Mouse (Mus musculus) monocyte, adult 2 months (primary cell): ENCODE measurements around the gene Hoxd13.

ENCODE experiments used
- DNase-seq, 2 experiments: peaks; one replicate each; pipeline ENCODE4 v3.0.0; 2022; ENCODE audit warnings: low spot score in 2 of 2, low read depth in 1 of 2

Hoxd13 gene

DNA sequence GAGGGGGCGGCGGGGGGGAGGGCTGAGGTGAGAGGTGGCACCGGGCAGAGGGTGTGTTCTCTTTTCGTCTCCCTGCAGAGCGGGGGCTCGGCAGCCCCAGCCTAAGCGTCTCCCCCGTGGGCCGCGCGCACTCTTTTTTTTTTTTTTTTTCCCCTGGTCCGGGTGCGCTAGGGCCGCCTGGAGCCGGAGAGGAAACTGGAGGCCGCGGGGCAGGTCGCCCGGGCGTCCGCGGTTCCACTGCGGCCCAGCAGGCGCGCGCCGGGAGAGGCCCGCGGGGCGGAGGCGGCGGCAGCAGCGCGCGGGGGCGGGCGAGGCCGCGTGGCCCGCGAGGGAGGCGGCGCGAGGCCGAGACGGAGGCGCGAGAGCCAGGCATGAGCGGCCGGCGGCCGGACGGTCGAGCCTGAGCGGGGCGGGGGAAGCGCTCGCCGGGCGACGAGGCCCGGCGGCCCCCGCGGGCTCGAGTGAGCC lies 36.9 kb downstream of the Hoxd13 start:
- no peak for DNase-seq

DNA sequence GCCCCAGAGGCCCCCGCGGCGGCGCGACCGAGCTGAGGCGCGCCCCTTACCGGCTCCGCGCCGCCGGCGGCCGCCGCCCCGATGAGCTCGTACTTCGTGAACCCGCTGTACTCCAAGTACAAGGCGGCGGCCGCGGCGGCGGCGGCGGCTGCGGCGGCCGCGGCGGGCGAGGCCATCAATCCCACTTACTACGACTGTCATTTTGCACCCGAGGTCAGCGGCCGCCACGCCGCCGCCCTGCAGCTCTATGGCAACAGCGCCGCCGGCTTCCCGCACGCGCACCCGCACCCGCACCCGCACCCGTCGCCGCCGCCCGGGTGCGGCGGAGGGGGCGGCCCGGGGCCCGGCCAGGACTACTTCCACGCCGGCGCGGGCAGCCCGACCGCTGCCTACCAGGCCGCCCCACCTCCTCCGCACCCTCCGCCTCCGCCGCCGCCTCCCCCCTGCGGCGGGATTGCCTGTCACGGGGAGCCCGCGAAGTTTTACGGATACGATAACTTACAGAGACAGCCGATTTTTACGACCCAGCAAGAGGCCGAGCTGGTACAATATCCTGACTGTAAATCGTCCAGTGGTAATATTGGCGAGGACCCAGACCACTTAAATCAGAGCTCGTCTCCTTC lies 37.5 kb downstream of the Hoxd13 start:
- DNase-seq: no peak

DNA sequence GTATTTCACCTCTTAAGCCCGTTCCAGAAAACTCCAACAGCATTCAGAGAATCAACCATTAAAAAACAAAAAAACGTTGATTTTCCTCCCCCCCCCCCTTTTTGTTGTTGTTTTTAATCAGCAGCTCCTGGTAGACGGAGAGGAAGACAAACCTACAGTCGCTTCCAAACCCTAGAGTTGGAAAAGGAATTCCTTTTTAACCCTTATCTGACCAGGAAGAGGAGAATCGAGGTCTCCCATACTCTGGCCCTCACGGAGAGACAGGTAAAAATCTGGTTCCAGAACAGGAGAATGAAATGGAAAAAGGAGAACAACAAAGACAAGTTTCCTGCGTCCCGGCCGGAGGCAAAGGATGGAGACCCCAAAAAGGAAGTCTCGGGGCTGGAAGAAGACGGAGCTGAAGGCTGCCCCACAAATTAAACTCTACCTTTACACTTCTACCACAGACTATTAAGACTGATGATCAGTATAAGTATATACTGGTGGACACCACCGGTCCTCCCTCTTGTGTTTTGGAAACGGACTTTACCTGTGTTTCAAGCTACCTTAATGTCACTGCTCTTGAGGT lies 38.4 kb downstream of the Hoxd13 start:
- no peak for DNase-seq

DNA sequence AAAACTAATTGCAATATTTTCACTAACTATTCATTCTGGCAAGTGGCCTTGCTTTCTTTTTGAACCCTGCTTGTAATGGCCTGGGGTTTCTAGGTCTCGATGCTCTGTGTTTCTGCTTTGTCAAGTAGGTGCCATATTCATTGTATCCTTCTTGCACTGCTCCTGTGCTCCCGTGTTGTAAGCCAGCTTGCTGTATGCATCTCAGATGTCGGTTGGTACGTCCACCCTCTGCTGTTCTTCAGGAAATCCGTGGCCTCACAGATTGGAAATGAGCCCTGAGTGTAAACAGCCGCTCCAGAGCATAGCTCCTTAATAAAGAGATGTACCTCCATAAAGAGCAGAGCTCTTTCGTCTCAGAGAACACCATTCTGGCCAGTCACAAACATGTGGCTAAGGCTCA lies 39.5 kb downstream of the Hoxd13 start:
- DNase-seq: no peak

DNA sequence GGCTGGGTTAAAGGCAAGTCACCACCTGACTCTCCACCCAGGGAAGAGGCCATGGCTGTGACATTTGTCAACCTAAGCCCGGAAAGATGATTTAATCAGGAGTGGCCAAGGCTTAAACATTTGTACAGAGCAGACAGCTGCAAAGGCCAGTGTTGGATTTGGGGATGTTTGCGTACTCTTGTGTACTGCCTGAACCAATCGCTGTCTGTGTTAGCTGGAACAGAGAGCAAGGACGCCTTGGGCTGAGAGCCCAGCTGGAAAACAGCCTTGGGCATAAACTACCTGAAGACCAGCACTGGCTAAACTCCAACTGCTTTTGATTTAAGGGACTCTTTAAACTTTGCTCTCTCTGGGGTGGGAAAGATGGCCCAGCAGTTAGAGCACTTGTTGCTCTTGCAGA lies 40.6 kb downstream of the Hoxd13 start:
- DNase-seq: no peak

DNA sequence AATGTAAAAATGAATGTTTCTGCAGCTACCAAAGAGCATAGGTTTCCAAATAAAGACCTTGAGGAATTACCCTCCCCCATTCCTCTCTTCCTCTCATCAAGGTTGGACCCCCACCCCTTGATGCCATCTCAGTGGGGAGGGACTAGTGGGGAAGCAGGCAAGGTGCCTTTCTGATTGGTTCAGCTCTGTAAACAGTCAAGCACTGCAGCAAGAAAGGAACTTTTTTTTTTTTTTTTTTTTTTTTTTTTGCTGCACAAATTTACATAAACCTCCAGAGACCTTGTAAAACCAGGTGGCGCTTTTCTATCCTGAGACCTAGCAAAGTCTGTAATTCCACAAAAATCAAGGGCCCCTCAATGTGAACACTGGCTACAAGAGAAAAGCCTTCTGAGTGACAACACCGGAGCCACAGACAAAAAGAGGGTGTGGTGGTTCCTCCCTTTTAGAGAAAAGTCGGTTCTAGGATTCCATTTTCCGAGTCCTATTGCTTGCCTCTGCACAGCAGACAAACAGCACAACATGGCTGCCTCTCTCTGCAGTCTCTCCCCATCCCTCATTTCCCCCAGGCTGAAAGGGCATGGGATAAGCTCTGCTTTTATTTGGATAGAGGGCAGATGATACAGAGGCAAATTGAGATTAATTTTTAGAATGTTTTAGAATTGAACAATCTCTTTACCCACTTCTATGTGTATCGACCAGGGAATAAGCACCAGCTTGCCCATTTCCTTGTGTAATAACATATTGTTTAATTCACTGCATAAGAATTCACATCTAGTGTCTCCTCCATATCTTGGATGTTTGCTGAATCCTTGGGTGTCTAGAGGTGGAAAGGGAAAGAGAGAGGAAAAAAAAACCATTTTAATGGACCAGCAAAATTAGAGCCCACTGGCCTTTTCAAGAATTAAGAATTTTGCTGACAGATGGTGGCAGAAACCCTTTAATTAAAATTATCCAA lies 41.6 kb downstream of the Hoxd13 start:
- DNase-seq: no peak

DNA sequence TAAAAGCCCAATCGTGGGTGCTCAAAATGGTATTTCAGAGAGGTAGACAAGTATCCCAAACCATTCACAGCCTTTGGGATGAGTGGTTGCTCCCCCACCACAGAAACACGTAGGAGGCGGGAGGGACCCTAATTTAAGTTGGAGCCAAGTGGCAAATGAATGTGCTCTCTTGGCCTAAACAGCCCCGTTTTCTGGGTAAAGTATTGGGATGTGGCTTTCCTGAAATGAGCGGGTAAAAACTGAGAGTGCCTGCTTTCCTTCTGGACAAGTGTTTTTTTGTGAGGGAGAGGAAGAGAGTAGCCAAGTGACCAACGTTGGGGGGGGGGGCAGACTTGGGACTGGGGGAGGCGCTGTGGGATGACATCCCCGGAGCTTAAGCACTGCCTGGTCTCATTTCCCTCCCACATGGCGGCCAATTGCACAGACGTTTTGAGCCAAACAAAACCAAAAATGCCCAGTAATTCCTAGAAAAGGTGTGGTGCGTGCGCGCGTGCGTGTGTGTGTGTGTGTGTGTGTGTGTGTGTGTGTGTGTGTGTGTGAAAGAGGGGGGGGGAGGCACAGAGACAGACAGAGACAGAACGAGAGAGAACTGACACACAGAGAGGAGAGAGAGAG lies 42.9 kb downstream of the Hoxd13 start:
- no peak for DNase-seq

DNA sequence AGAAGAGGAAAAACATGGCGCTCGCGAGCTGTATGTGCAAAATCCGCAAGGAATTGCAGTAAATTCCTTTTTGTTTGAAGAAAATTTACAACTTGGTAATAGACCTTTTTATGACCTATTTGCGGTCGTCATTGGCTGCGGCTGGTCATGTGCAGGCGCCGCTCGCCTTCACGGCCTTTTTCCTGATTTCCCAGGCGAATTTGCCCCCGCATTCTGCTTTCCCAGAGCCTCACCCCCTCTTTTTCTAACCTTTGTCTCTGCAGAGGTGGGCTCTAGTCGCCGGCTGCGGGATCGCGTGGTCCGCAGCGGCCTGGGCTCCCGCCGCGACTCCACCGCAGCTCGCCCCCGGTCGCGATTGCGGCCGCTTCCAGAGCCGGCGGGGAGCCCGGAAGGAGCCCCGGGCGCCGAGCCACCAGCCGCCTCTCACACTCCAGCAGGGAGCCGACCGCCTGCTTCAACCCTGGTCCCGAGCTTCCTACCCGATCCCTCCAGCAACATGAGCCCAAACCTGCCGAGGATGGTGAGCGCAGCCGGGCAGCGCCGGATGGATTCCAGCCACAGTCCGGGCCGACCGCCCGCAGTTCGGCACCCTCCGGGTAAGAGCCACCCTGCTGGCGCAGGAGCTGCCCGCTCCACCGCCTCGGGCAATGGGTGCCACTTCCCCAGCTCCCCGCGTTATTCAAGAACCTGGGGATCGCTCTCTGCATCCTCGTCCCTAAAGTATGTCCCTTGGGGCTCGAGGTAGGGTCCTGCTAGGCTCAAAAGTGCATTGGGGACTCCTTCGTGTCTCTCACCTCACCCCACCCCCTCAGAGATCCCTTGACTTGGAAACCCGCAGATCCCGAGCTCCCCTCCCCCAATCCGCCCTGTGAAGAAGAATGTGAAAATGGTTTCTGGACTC lies 43.9 kb downstream of the Hoxd13 start, which contains the start of the genes Hoxd3 and Hoxd4:
Gene Hoxd3, plus strand, starts transcription at position 207 of the 901 bp plus-strand sequence.
Gene Hoxd4, plus strand, starts transcription at position 209 of the 901 bp plus-strand sequence.
- no peak for DNase-seq

DNA sequence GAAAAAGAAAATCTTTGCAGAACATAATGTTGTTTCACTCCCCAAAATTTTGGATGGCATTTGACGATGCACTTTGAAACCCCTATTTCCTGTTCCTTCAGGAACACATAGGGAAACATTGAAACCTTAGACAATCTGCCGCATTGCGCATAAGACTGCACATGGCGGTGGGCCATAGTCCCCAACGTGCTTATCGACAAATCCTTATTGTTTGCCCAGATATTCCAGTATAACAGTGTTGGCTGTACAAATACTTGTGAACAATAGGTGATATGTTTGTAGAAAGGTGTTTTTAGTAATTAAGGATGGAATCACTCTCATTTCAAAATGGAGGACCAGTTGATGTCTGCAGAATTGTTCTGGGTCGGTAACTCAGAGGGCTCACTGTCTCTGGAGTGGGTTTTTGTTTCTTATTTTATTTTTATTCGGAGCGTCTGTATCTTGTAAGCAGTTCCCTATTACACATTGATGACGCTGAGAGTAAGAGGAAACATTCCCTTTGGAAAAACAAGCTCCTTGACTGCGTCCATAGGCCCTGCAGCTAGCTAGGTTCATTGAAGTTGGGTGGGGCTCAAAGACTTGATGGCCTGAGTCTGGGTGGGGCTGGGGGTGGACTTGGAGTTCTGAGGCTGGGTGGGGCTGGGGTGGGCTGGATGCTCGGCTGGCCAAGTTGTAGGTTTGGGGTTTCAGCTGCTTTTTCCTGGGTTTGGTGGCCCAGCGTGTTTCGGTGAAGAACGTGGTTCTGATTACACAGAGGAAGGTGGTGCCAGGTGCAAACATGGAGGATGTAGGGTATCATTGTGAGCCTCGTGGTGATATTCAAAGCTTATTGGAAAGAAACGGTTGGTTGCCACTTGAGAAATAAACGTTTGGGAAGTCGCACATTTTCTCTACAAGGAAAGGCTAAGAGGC lies 45.4 kb downstream of the Hoxd13 start:
- no peak for DNase-seq

DNA sequence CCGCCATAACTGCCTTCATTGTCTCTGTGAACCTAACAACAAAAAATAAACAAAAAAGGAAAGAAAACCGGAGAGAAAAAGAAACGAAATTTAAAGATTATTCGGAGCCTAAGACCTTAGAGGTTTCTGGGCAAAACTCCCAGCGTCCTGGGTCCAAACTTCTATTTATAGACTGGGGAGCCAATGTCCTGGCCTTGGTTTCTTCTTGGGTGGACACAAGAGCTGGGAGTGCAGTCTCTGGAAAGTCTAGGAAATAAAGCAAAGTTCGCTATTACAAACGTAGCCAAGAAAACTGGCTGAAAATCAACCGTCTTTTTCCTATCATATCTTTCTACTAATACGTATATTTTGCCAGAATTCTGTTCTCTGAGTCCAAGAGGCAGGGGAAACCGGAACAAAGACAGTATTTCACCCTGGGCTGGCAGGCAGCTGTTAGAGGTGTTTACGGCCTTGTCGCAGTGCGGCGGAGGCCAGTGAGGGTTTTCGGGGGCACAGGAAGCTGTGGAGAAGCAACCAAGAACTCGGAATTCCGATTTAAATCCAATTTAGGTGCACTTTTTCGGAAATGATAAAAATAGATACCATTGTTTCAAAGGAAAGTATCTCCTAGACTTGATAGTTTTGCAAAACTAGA lies 46.2 kb downstream of the Hoxd13 start:
- DNase-seq: no peak

DNA sequence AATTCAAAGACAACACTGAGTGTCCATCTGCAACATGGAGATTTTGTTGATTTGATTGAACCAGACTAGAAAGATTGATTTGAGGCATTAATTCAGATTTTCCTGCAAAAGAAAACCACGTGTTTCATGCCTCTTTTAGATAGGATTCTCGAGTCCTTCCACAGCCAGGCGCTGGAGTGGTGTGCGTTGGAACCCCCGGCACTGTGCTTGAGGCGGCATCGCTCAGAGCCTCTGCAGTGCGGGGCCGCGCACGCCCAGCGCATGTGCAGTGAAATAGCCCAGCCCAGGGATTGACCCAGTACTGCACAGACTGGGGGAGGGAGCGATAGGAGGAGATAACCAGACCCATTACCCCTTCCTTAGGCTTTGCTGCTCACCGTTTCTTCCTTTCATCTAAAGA lies 46.8 kb downstream of the Hoxd13 start:
- DNase-seq: no peak

DNA sequence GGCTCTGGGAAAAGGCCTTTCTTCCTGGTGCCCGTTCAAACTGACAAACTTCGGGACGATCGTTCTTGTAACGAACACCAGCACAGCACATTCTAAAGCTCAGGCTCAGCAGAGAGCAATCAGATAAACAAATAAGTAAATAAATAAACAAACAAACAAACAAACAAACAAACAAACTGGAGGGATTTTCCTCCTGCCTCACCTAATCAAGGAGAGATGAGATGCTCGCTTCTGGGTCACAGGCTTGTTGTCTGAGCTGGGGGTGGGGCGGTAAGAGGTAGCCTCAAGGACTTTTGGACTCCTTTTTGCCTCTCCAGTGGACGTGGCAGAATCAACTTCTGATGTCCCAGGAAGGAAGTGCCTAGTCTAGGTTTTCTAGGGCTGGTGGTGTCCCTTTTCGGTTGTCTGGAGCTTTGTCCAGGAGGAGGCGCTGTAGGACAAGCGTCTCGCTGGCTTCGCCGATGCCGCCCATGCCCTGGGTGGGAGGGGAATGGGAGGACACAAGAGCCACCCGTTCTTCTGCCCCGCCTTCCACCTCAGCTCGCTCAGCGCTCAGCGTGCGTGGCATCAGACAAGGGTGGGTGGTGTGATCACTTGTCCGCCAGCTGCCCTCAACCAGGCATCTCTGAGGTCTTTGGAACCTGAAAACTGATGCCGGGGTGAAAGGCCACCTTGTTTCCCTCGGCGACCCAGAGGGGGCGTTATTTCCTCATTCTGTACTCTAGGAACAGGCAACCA lies 47.6 kb downstream of the Hoxd13 start:
- DNase-seq: peak in 1 of 2 experiments; percentile 31

DNA sequence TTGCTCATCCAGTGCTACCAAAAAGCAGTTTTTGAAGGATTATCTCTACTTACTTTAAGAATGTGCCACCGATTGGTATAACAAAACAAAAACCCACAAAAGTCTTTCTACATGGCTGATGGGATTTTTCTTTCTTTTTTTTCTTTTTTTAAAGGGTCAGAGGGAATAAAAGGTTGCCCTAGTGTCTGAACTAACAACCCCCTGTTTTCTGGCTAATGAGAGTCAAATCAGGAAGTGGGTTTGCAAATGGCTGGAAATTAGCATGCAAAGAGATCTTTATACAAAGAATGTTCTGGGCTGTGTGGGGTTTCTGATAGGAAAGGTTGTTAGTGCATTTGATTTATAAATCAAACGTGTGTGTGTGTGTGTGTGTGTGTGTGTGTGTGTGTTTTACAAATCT lies 52.3 kb downstream of the Hoxd13 start:
- no peak for DNase-seq

DNA sequence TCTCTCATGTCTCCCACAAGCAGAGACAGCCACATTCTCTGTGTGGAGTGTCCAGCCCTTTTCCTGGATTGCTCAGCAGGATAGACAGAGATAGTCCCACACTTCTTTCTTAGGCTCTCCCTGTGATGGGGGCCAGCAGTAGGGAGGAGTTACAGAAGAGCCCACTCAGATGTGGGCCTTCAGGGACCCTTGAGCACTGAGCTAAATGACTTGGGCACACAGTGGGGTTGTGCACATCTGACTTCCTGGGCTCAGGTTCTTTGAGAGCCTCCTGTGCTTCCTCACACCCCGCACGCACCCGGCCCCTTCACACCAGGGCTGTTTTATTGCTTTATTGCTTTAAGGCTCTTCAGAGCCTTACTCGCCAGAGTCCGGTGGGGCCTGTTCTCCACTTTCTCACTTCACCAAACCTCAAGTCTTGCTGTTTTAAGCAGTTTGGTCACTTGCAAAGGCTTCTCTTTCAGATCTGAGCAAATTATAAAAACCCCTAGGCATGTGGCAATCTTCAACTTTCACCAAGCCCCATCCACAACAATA lies 52.9 kb downstream of the Hoxd13 start:
- no peak for DNase-seq
